Mouse (Mus musculus): ENCODE measurements around the gene Get4. TPM values are rescaled to one million over a fixed set of nuclear protein-coding genes. Genes with fewer than 3 reads are reported as not detected.
A peak's percentile ranks its signal among the peaks of the same experiment; 100 is the strongest.

Get4 gene
- polyA plus RNA-seq, 1 experiment from 2014 or later, result 143 TPM

DNA sequence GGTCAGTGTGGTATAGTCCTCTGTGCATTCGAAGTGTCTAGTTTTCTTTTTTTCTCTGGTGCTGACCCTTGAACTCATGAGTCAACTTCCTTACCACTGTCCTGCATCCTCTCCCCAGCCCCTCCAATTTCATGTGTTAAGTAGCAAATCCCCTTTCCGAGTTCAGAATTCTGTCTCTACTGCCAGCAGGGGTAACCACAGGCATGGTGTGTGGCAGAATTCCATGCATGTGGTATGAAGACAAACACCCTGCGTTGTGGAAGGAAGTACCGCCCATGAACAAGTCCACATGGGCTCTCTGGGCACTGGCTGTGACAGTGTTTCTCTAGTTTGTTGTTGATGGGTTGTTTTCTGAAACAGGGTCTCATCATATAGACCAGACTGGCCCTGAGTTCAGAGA lies 15.5 kb downstream of the Get4 start:
- Histone ChIP-seq H3K27ac (ENCODE audit: low read length) (no peak overlapping the region), H3K9ac (ENCODE audit: low read depth, low read length) (no peak overlapping the region), H3K4me2 (ENCODE audit: low read depth, low read length) (no peak overlapping the region), H3K36me3 (ENCODE audit: control insufficient read depth, insufficient read depth, low read length) (peaks cover 32% of the 10 kb centered on the region), H3K4me1 (ENCODE audit: control insufficient read depth, insufficient read depth, low read length) (peaks cover 10% of the 10 kb centered on the region), H3K4me3 (ENCODE audit: low read length) (no peak overlapping the region), H3K27me3 (replicated peaks; ENCODE audit: control insufficient read depth, insufficient read depth, low read length) (no peaks in the 10 kb centered on the region), H3K9me3 (ENCODE audit: control insufficient read depth, low read length) (no peaks in the 10 kb centered on the region)
- 85% methylated on average over 4 of the region's 4 CpGs for WGBS
- ATAC-seq, result no peak

DNA sequence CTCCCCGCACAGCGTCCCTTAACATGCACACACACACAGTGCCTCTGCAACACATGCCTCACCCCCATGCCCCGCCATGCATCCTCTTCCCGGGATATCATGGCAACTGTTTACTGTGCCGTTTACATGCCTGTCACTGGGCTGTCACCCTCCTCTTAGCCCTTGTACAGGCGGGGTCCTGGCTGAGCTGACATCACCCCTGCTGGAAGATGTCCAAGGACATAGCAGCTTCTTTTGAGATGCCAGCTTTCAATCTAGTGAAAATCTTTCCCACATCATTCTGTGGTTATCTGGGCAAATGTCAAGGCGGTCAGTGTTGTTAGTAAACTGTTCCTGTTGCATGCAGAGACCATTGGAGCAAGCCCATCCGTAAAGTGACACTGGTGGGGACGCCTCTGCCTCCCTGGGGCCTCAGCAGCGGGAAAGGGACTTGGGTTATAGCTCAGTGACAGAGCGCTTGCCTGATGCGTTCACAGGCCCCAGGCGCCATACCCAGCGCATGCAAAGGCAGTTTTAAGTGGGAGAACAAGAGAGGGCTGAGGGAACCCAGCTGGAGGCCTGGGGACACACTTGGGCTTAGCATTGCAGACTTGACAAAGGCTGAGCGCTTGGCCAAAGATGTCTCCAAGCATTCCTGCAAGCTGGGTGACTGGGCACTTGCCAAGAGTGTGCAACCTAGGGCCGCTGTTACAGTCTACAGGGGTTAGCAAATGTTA lies 18.8 kb downstream of the Get4 start:
- Histone ChIP-seq H3K9me3 (ENCODE audit: control insufficient read depth, low read length) (no peaks in the 10 kb centered on the region), H3K9ac (ENCODE audit: low read depth, low read length) (no peak overlapping the region), H3K27me3 (replicated peaks; ENCODE audit: control insufficient read depth, insufficient read depth, low read length) (no peaks in the 10 kb centered on the region), H3K4me2 (ENCODE audit: low read depth, low read length) (no peak overlapping the region), H3K36me3 (ENCODE audit: control insufficient read depth, insufficient read depth, low read length) (peaks cover 18% of the 10 kb centered on the region), H3K27ac (ENCODE audit: low read length) (0 out of 2 replicates have a peak overlapping the region, but pooled peaks have one; percentile 1), H3K4me3 (ENCODE audit: low read length) (no peak overlapping the region), H3K4me1 (ENCODE audit: control insufficient read depth, insufficient read depth, low read length) (peaks cover 10% of the 10 kb centered on the region)
- 62% methylated on average over 16 of the region's 16 CpGs for WGBS
- ATAC-seq, result peak; percentile 52; the same call in 1 of the 2 replicates

DNA sequence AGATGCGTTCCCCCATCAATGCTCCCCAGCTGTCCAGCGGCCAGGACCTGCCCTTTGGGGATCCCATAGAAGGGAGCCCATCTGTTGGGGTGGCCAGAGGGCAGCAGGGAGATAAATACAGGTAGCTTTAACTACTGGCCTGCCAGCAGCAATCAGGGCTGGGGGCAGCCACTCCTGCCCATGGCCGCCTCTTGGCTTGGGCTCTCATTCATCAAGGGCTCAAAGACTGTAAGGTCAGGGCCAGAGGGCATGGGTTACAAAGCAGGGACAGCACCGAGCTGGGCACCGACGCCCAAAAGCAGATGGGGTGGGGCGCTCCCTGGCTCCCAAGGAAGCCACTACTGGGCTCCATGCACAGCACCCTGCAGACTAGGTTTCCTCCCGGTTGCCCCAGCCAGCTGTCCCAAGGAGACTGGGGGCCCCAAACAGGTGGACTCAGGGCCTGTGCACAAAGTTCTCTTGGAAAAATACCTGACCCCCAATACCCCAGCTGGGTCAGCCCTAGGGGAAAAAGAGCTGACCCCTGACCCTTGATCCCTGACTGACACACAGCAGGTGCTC lies 19.9 kb downstream of the Get4 start:
- ATAC-seq, result no peak
- 51% methylated on average over 8 of the region's 8 CpGs for WGBS

DNA sequence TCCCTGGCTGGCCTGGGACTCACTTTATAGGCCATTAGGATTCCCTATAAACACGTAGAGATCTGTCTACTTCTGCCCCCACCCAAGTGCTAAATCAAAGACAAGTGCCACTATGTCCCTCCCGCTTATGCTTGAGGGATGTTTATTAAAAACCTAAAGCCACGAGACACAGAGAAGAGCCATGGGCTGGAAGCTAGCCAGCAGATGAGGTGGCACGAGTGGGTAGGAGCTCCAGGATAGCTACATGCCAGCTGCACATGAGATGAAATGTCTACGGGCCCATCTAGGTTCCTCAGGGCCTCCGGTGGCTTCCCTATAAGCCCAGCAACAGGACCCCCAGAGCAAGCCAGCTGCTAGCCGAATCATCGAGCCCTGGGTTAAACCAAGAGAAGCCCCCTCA lies 25.2 kb downstream of the Get4 start:
- Histone ChIP-seq H3K9ac (ENCODE audit: low read depth, low read length) (no peak overlapping the region), H3K4me1 (ENCODE audit: control insufficient read depth, insufficient read depth, low read length) (peaks cover 6% of the 10 kb centered on the region)

More for the DNA sequence above, 19.9 kb downstream of the Get4 start:
- Histone ChIP-seq H3K4me2 (ENCODE audit: low read depth, low read length) (no peak overlapping the region), H3K4me1 (ENCODE audit: control insufficient read depth, insufficient read depth, low read length) (peaks cover 10% of the 10 kb centered on the region), H3K27ac (ENCODE audit: low read length) (no peak overlapping the region), H3K36me3 (ENCODE audit: control insufficient read depth, insufficient read depth, low read length) (peaks cover 12% of the 10 kb centered on the region), H3K9ac (ENCODE audit: low read depth, low read length) (no peak overlapping the region), H3K9me3 (ENCODE audit: control insufficient read depth, low read length) (no peaks in the 10 kb centered on the region), H3K4me3 (ENCODE audit: low read length) (no peak overlapping the region), H3K27me3 (replicated peaks; ENCODE audit: control insufficient read depth, insufficient read depth, low read length) (no peaks in the 10 kb centered on the region)

DNA sequence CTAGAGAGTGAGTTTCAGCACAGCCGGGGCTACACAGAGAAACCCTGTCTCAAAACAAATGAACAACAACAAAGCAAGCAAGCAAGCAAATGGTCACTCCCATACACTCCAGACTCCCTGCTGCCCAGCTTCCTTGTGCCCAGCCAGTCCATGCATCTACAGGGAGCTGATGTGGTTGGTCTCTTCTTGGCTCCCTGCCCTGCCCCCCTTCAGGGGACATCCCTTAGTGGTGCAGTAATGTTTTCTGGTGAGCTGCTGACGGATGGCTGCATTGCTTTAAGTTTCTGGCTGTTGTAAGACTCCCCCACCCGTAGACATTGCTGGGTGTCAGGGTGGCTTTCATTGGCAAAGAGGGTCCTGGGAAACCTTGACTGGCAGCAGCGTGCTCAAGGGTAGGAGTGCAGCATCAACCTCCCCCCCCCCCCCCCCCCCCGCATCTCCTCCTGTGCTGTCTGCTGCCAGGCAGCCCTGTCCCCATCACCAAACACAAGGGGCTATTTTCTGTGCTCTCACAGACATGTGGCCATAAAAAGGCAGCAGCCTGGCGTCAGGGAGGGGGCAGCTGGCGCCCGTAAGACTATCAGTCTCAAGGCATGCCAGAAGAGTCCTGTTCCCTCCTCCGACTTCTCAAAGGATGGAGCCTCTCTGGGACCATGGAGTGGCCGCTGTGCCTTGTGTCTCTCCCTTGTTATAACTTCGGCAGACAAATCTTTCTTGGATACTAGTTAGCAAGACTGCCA lies 29.4 kb downstream of the Get4 start:
- 0 out of 2 replicates have a peak, but pooled peaks have one; percentile 4 for ATAC-seq
- peaks cover 4% of the 10 kb centered on the region; the same call in 1 of the 2 replicates for H3K36me3 ChIP-seq (ENCODE audit: control insufficient read depth, insufficient read depth, low read length)
- H3K9ac ChIP-seq (ENCODE audit: low read depth, low read length), result peak overlapping the region; percentile 33; the same call in 1 of the 2 replicates
- no peaks in the 10 kb centered on the region for H3K9me3 ChIP-seq (ENCODE audit: control insufficient read depth, low read length)
- WGBS, result 51% methylated on average over 10 of the region's 11 CpGs
- 0 out of 2 replicates have a peak overlapping the region, but pooled peaks have one; percentile 28 for H3K27ac ChIP-seq (ENCODE audit: low read length)
- H3K4me1 ChIP-seq (ENCODE audit: control insufficient read depth, insufficient read depth, low read length), result peaks cover 27% of the 10 kb centered on the region
- no peak overlapping the region for H3K4me2 ChIP-seq (ENCODE audit: low read depth, low read length)
- H3K27me3 ChIP-seq (replicated peaks; ENCODE audit: control insufficient read depth, insufficient read depth, low read length), result no peaks in the 10 kb centered on the region
- no peak overlapping the region for H3K4me3 ChIP-seq (ENCODE audit: low read length)

More for the DNA sequence above, 25.2 kb downstream of the Get4 start:
- H3K4me2 ChIP-seq (ENCODE audit: low read depth, low read length), result no peak overlapping the region
- WGBS, result 70% methylated on average over 8 of the region's 8 CpGs
- H3K27ac ChIP-seq (ENCODE audit: low read length), result no peak overlapping the region
- H3K27me3 ChIP-seq (replicated peaks; ENCODE audit: control insufficient read depth, insufficient read depth, low read length), result no peaks in the 10 kb centered on the region
- H3K36me3 ChIP-seq (ENCODE audit: control insufficient read depth, insufficient read depth, low read length), result no peaks in the 10 kb centered on the region
- H3K4me3 ChIP-seq (ENCODE audit: low read length), result no peak overlapping the region
- no peaks in the 10 kb centered on the region for H3K9me3 ChIP-seq (ENCODE audit: control insufficient read depth, low read length)
- ATAC-seq, result no peak

DNA sequence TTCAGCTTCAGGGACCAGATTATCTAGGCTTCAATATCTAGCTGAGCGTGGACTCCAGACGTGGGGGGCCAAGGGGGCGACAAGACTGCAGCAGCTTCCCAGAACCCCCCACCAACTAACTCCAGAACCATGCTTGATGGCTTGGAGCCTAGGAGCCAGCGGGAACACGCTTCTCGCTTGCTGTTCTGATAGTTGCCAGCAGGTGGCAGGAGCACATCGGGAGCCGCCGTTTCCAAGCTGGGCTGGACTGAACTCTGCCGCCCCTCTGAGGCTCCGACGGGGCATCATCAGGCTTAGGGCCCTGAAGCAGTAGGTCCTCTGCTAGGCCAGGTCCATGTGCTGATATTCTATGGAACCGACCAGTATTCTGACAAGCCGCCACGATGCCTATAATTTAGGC lies 30.1 kb downstream of the Get4 start:
- peaks cover 34% of the 10 kb centered on the region for H3K4me1 ChIP-seq (ENCODE audit: control insufficient read depth, insufficient read depth, low read length)
- H3K4me2 ChIP-seq (ENCODE audit: low read depth, low read length), result no peak overlapping the region
- peak overlapping the region; percentile 33 for H3K9ac ChIP-seq (ENCODE audit: low read depth, low read length)
- 0 out of 2 replicates have a peak, but pooled peaks have one; percentile 22 for ATAC-seq
- H3K4me3 ChIP-seq (ENCODE audit: low read length), result no peak overlapping the region
- 5% methylated on average over 15 of the region's 15 CpGs for WGBS
- peaks cover 4% of the 10 kb centered on the region; the same call in 1 of the 2 replicates for H3K36me3 ChIP-seq (ENCODE audit: control insufficient read depth, insufficient read depth, low read length)
- 0 out of 2 replicates have a peak overlapping the region, but pooled peaks have one; percentile 28 for H3K27ac ChIP-seq (ENCODE audit: low read length)
- no peaks in the 10 kb centered on the region for H3K27me3 ChIP-seq (replicated peaks; ENCODE audit: control insufficient read depth, insufficient read depth, low read length)
- H3K9me3 ChIP-seq (ENCODE audit: control insufficient read depth, low read length), result no peaks in the 10 kb centered on the region

DNA sequence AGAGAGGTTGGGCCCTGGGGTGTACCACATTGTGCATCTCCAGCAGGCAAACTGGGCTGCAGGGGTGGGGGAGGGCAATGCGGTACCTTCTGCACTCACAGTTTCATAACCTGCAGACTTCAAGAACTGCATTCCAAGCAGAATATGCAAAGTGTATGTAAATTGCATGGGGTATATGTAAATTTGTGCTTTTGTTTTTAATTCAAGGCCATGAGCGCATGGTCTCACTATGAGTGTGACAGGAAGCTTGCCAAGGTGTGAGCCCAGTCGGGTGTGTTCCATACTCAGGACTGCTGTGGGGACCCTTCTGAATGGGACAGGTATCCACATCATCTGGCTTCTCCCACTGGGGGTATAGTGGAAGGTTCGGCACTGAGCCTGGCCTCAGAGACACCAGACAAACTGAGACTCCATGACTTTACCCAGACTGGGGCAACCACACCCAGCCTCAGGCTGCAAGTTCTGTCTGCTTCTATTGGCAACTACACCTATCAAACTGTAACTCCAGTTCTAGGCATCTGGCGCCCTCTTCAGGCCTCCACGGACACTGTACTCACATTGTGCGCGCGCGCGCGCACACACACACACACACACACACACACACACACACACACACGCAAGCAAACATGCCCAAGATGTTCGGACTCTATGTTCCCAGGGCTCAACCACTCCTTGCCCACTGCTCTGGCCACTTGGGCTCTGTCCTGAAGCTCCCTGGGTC lies 31.5 kb downstream of the Get4 start:
- 96% methylated on average over 14 of the region's 14 CpGs for WGBS
- no peaks in the 10 kb centered on the region for H3K27me3 ChIP-seq (replicated peaks; ENCODE audit: control insufficient read depth, insufficient read depth, low read length)
- no peak overlapping the region for H3K4me2 ChIP-seq (ENCODE audit: low read depth, low read length)
- no peaks in the 10 kb centered on the region for H3K9me3 ChIP-seq (ENCODE audit: control insufficient read depth, low read length)
- peaks cover 4% of the 10 kb centered on the region; the same call in 1 of the 2 replicates for H3K36me3 ChIP-seq (ENCODE audit: control insufficient read depth, insufficient read depth, low read length)
- no peak overlapping the region for H3K27ac ChIP-seq (ENCODE audit: low read length)
- H3K4me1 ChIP-seq (ENCODE audit: control insufficient read depth, insufficient read depth, low read length), result peaks cover 39% of the 10 kb centered on the region
- no peak for ATAC-seq
- no peak overlapping the region for H3K4me3 ChIP-seq (ENCODE audit: low read length)
- no peak overlapping the region for H3K9ac ChIP-seq (ENCODE audit: low read depth, low read length)

DNA sequence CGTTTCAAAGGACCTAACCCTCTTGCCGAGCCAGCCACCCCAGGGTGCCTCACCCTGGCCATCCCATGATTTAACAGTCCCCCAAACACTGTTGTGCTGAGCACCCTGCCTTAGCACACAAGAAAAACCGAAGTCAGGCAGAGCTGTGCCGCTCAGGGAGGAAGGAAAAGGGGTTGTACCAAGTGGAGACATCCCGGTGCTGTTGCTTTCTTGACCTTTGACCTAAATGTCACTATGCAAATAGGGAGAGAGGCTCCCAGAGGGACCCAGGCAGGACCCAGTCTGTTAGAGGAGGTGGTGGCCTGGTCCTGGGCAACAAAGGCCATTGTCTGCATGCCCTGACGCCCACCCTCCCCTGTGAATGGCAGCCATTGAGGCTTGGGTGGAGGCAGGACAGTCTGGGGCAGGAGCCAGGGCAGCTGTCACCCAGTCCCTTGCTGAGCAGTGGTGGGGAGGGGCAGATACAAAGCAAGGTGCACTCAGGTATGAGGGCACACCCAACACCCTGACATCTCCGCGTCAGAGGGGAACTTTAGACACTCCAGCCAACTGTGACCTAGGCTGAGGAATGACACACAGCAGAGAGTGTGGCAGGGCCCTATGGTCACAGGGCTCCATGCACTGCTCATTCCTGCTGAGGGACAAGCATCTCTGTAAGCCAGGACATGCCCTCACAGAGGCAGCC lies 33.4 kb downstream of the Get4 start:
- H3K27me3 ChIP-seq (replicated peaks; ENCODE audit: control insufficient read depth, insufficient read depth, low read length), result no peaks in the 10 kb centered on the region
- peak overlapping the region; percentile 35; the same call in 1 of the 2 replicates for H3K9ac ChIP-seq (ENCODE audit: low read depth, low read length)
- H3K9me3 ChIP-seq (ENCODE audit: control insufficient read depth, low read length), result no peaks in the 10 kb centered on the region
- peaks cover 4% of the 10 kb centered on the region; the same call in 1 of the 2 replicates for H3K36me3 ChIP-seq (ENCODE audit: control insufficient read depth, insufficient read depth, low read length)
- H3K4me3 ChIP-seq (ENCODE audit: low read length), result no peak overlapping the region
- ATAC-seq, result peak; percentile 74
- peaks cover 39% of the 10 kb centered on the region for H3K4me1 ChIP-seq (ENCODE audit: control insufficient read depth, insufficient read depth, low read length)
- peak overlapping the region; percentile 75 for H3K27ac ChIP-seq (ENCODE audit: low read length)
- peak overlapping the region; percentile 2; the same call in 1 of the 2 replicates for H3K4me2 ChIP-seq (ENCODE audit: low read depth, low read length)
- WGBS, result 34% methylated on average over 8 of the region's 8 CpGs
